Mouse (Mus musculus) liver, postnatal 0 days (tissue): Measurements from ENCODE around the gene Tbx2.

ENCODE experiments used
- CTCF ChIP-seq: sonication (generic); IDR thresholded peaks from 2 replicates; pipeline ENCODE4 v1.5.1; 2016; ENCODE audit warnings: antibody characterized with exemption, low read depth
- EP300 ChIP-seq: IDR thresholded peaks from 2 replicates; pipeline ENCODE4 v1.6.1; 2016; ENCODE audit warnings: antibody characterized with exemption, low read depth, mild to moderate bottlenecking

GRCm38 (mm10) chr11:85840031-85840802 is 7.9 kb downstream of the Tbx2 start:
- no peak for TF ChIP-seq EP300
- no peak for TF ChIP-seq CTCF
